ENCODE assay signal across 17 mouse cellular contexts in the genomic region with DNA sequence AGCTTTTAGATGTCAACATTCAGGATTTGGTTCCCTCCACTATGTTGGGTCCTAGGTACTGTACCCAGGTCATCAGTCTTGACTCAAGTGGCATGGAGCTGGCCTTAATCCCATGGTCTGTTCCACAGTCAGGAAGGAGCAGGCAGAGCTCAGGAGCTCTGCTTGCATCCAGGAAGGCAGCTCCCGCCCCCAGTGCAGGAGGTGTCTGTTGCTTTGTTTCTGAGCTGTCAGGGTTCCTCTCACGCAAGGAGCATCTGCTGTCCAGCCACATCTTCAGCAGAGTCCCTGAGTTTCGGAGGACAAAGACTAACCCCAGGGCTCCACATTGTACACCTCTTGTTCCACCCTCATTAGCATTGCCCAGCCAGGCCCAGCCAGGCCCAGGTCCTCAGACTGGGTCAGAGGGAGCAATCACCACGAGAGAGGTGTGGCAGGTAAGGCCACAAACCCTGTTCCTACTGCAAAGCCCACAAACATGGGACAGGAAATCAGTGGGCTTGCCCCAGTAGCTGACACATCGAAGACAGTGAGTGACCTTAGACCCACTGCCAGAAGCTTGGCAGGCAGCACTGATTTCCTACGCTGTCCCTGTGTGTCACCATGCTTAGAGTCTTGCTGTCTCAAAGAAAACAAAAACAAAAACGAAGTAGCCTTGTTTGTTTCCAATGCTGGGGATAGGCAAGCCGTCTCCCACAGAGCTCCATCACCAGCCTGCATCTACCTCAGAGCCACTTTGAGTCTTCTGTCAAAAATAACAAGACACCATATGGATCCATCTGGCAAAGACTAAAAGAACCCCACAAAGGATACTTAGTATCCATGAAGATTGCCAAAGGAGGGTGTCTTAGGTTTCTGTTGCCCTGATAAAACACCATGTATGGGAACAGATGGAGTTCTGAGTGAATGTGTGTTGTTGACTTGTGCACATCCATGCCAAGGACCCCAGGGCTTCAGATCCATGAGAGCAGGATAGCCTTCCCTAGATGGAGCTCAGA. TPM values are rescaled to one million over a fixed set of nuclear protein-coding genes. Genes with fewer than 3 reads are reported as not detected.
DNase-seq lines count a peak whose midpoint lies in the region; ATAC-seq and TF ChIP-seq lines count a peak whose summit lies in the region.
"Had no signal": no experiment of that assay in that cellular context is flagged by ENCODE, and none has a peak within 500 bp of the region (broad histone marks: within the 10 kb centered on the region; RNA-seq: fewer than 3 reads in every experiment).

No protein-coding gene starts in this region.

- no peak for DNase-seq in embryonic facial prominence, embryonic 10.5 days (ENCODE audit: low spot score)
- DNase-seq in left cerebral cortex, adult 2 months (ENCODE audit: extremely low spot score in 1 of 2, low spot score in 2 of 2), result no peak
- no peak for DNase-seq in left cerebral cortex, adult 8-10 months (ENCODE audit: low spot score in 2 of 2)
- peak; percentile 77 for DNase-seq in adipocyte (ENCODE audit: low spot score)
- peak; percentile 4 for DNase-seq in forebrain, postnatal 0 days
- DNase-seq in retina, embryonic 14.5 days (ENCODE audit: low spot score), result no peak
- no peak for DNase-seq in kidney, adult 9 months
- DNase-seq: cerebellum, adult 2 months; gastrocnemius, postnatal 10 days; heart, postnatal 14 days; kidney, adult 2 months; kidney, postnatal 4 days; lung, adult 18-20 months; thymus, postnatal 4 days had no signal

- no peaks in the 10 kb centered on the region for H3K36me3 ChIP-seq in embryonic facial prominence, embryonic 12.5 days
- H3K36me3 ChIP-seq in embryonic facial prominence, embryonic 10.5 days (replicated peaks), result no peaks in the 10 kb centered on the region
- no peaks in the 10 kb centered on the region for H3K36me3 ChIP-seq in forebrain, postnatal 0 days (ENCODE audit: insufficient read depth)
- H3K36me3 ChIP-seq: G1E; midbrain, embryonic 13.5 days had no signal

- intact Hi-C loops in left cerebral cortex, adult 2 months (cut with DNase I), result no loop called here

- H3K27ac ChIP-seq in embryonic facial prominence, embryonic 12.5 days, result peak overlapping the region; percentile 30; the same call in 1 of the 2 replicates
- H3K27ac ChIP-seq in embryonic facial prominence, embryonic 10.5 days (replicated peaks), result no peak overlapping the region; the same call in 1 of the 2 replicates
- peak overlapping the region; percentile 88 for H3K27ac ChIP-seq in left cerebral cortex, adult 2 months
- H3K27ac ChIP-seq in forebrain, postnatal 0 days (ENCODE audit: low read depth, low read length), result 0 out of 2 replicates have a peak overlapping the region, but pooled peaks have one; percentile 1
- H3K27ac ChIP-seq: midbrain, embryonic 13.5 days had no signal

- H3K9me3 ChIP-seq in embryonic facial prominence, embryonic 12.5 days, result no peaks in the 10 kb centered on the region
- no peaks in the 10 kb centered on the region for H3K9me3 ChIP-seq in embryonic facial prominence, embryonic 10.5 days
- no peaks in the 10 kb centered on the region for H3K9me3 ChIP-seq in forebrain, postnatal 0 days (ENCODE audit: low read length)
- H3K9me3 ChIP-seq: G1E; midbrain, embryonic 13.5 days had no signal

- ATAC-seq in embryonic facial prominence, embryonic 12.5 days (ENCODE audit: insufficient number of reproducible peaks, insufficient read depth, low FRiP score, low TSS enrichment), result no peak
- ATAC-seq in forebrain, postnatal 0 days, result peak; percentile 47; the same call in 1 of the 2 replicates
- ATAC-seq: midbrain, embryonic 13.5 days had no signal

- no peaks in the 10 kb centered on the region for H3K4me1 ChIP-seq in embryonic facial prominence, embryonic 12.5 days
- H3K4me1 ChIP-seq in embryonic facial prominence, embryonic 10.5 days, result peaks cover 11% of the 10 kb centered on the region
- H3K4me1 ChIP-seq in forebrain, postnatal 0 days (ENCODE audit: insufficient read depth), result no peaks in the 10 kb centered on the region
- H3K4me1 ChIP-seq: midbrain, embryonic 13.5 days had no signal

- H3K27me3 ChIP-seq in embryonic facial prominence, embryonic 12.5 days, result no peaks in the 10 kb centered on the region
- H3K27me3 ChIP-seq in embryonic facial prominence, embryonic 10.5 days (replicated peaks; ENCODE audit: low read depth, poor library complexity, severe bottlenecking), result no peaks in the 10 kb centered on the region
- no peaks in the 10 kb centered on the region for H3K27me3 ChIP-seq in forebrain, postnatal 0 days (ENCODE audit: insufficient read depth, low read length)
- H3K27me3 ChIP-seq: midbrain, embryonic 13.5 days had no signal

- no peak overlapping the region for H3K4me2 ChIP-seq in embryonic facial prominence, embryonic 12.5 days (replicated peaks)
- H3K4me2 ChIP-seq in forebrain, postnatal 0 days (ENCODE audit: low read depth), result no peak overlapping the region
- H3K4me2 ChIP-seq: midbrain, embryonic 13.5 days had no signal

- no peak overlapping the region for H3K9ac ChIP-seq in embryonic facial prominence, embryonic 12.5 days
- no peak overlapping the region for H3K9ac ChIP-seq in forebrain, postnatal 0 days
- H3K9ac ChIP-seq: midbrain, embryonic 13.5 days had no signal

- 66% methylated on average over 8 of the region's 8 CpGs for WGBS in embryonic facial prominence, embryonic 12.5 days
- 65% methylated on average over 8 of the region's 8 CpGs for WGBS in embryonic facial prominence, embryonic 10.5 days
- WGBS in forebrain, postnatal 0 days, result 53% methylated on average over 8 of the region's 8 CpGs

- no peak overlapping the region for H3K4me3 ChIP-seq in embryonic facial prominence, embryonic 12.5 days
- no peak overlapping the region for H3K4me3 ChIP-seq in embryonic facial prominence, embryonic 10.5 days
- no peak overlapping the region for H3K4me3 ChIP-seq in left cerebral cortex, adult 2 months
- no peak overlapping the region for H3K4me3 ChIP-seq in forebrain, postnatal 0 days (ENCODE audit: low read depth, low read length)
- H3K4me3 ChIP-seq: midbrain, embryonic 13.5 days had no signal

- no peak for TF ChIP-seq CTCF in left cerebral cortex, adult 2 months (IDR thresholded peaks at IDR 0.05)
- no peak for TF ChIP-seq CTCF in forebrain, postnatal 0 days (IDR thresholded peaks at IDR 0.05; ENCODE audit: low read depth)

RNA-seq across cellular contexts. Expression of gene Slc2a1, which starts 10.0 kb away (rescaled TPM):
- polyA plus RNA-seq in embryonic facial prominence, embryonic 12.5 days (2016; fragmentation: Nextera tagmentation; extraction: Ambion mirVana), result 109 and 111 TPM in 2 replicates
- 140 and 166 TPM in 2 replicates for polyA plus RNA-seq in embryonic facial prominence, embryonic 10.5 days (2016; fragmentation: Nextera tagmentation; extraction: Ambion mirVana)
- 100 to 1,000 TPM in 1 of 2 experiments, 10 to 100 TPM in 1; 92.2 to 127 TPM for total RNA-seq in left cerebral cortex, adult 2 months (2021)
- total RNA-seq in left cerebral cortex, adult 8-10 months (2022), result 100 to 1,000 TPM in 1 of 4 experiments, 10 to 100 TPM in 3; 83.3 to 103 (median 92.3) TPM
- total RNA-seq in forebrain, postnatal 0 days (2014; rRNA removed), result 53.6 and 64.8 TPM in 2 replicates
- polyA plus RNA-seq in forebrain, postnatal 0 days (2015; fragmentation: Nextera tagmentation; extraction: Ambion mirVana), result 41.4 and 43.1 TPM in 2 replicates

Comparison
In these comparisons a context has a peak if more than half of its experiments do, and no peak if none do; other contexts are left out.
1. DNase-seq: peak in adipocyte (single experiment) and forebrain, postnatal 0 days (single experiment); none in embryonic facial prominence, embryonic 10.5 days (single experiment), left cerebral cortex, adult 2 months (0 of 2), left cerebral cortex, adult 8-10 months (0 of 2), retina, embryonic 14.5 days (single experiment) and kidney, adult 9 months (single experiment).